Mouse (Mus musculus) liver, embryonic 14.5 days (tissue): ENCODE measurements around the gene Glmn.

ENCODE experiments used
- CTCF ChIP-seq: IDR thresholded peaks from 2 replicates; pipeline ENCODE4 v1.5.1; 2016; ENCODE audit warnings: antibody characterized with exemption, low read depth, control low read depth
- EP300 ChIP-seq: IDR thresholded peaks from 2 replicates; pipeline ENCODE4 v1.6.1; 2016; ENCODE audit warnings: antibody characterized with exemption, low read depth

DNA sequence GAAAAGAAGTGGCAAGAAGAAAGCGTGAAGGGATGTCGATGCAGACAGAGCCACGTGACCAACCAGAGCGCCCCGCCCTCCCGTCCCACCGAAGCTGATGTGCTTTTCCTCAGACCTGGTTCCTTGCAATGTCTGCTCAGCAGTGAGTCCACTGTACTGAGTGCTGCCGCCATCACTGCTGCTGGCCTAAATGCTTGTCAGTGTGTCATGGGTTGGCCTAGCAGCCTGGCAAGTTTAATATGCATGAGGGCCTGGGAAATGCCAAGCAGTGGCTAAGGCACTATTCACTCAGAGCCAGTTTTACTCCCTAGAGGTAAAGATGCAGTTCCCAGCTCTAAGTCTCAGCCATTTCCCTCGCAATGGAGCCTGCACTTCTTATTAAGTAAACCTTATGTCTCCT is 28.5 kb downstream of the Glmn start:
- TF ChIP-seq CTCF (no peak), EP300 (no peak)
